Mouse (Mus musculus): ENCODE results near the gene Itgb6.

The Itgb6 gene

DNA sequence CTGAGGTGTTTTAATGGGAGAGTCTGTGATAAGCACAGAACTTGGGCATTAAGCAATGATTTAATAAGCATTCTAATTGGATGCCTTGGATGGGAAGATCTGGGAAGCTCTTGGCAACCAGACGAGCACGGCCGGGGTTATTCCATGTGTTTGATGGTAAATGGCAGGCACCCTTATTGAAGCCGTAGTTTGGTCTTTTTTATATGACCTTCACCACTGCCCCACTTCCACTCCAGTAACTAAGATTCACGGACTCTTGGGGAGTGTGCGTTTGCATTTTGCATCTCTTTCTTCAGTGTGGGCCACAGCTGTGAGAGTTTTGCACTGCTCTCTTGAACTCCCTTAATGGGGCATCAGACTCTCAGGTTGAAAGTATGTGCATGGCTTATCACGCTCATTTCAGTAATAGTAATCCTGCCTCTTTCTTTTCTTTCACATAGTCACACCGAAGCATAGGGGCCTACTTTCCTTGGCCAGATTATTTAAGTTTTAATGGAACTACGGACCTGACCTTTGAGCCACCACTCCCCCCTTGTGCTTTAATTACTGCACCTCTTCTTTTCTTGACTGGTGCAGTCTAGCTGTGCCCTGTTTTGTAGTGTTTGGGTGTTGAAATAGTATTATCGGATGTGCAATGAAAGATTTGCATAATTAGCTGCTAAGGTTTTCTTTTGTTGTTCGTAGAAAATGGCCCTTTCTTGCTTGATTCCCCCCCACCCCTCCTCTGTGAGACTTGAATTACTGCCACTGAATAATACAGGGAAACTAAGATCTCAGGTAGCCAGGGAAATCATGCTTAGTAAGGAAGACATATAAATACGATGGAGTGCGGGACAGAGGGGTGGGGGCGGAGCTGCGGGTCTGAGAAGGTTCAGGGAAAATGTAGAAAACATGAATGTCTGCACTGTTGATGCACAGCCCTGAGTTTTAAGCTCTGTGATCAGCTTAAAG is 109.3 kb downstream of the Itgb6 start:
- no peak for DNase-seq

DNA sequence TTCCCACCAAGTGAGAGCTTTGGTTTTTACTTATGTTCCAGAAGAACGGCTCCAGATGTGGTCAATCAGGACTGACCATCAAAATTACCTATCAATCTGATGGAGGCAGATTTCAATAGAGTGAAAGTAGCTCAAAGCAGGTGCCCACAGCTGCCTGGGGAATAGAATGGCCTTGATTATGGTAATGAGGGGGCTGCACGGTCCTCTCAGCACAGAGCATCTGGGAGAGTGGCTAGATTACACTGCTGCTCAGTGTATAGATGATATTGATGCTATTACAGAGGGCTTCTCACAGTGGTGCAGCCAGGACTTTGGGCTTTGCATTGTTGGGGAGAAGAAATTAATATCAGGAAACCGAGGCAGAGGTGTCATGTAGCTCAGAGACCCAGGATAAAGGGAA is 110.8 kb downstream of the Itgb6 start:
- DNase-seq = no peak

DNA sequence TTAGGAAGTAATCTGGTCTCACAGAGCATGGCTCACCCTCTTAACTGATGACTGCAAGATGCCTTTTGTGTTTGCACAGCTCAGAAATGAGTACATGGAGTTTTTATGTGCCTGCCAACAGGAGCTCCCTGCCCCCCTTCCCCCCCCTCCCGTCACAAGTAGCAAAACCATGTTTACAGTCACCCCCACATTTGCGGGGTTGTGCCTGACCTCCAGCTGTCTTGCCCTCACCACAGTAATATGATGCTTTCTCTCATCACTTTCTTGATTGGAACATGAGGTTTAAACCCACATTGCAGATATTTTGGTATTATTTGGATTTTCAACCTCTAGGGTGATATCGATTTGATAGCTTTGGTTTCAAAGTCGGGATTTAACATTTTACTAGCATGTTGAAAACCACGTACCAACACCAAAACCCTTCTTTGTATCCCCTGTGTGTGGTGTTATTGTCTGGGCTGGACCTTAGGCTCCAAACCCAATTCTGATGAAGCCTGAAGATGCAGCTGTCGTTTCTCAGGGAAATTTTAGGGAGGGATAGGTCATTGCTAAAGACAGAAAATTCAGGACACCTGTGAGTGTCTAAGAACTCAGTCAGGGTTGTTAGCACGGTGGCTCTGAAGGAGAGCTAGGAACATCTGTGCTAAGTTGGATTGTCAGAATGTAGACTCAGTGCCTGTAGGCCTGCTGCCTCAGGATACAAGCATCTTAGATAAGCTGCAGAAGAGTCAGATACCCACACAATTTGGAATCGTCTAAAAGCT is 112.8 kb downstream of the Itgb6 start:
- no peak for DNase-seq

DNA sequence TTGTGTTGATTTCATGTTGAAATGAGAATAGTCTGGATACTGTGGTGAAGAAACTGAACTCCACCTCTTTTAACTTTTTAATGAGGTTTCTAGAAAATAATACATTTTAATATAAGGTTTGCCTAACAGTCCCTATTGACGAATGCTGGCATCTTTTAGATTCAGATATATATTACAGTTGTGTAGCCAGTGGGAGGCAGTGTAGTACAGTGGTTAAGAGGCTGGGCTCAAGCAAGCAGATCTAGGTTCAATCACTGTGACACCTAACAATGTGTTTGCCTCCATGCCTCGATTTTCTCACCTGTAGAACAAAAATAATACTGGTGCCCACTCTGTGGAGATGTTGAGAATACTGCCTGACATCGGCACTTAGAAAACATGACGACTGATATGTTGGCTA is 114.5 kb downstream of the Itgb6 start:
- DNase-seq = peak; percentile 18

DNA sequence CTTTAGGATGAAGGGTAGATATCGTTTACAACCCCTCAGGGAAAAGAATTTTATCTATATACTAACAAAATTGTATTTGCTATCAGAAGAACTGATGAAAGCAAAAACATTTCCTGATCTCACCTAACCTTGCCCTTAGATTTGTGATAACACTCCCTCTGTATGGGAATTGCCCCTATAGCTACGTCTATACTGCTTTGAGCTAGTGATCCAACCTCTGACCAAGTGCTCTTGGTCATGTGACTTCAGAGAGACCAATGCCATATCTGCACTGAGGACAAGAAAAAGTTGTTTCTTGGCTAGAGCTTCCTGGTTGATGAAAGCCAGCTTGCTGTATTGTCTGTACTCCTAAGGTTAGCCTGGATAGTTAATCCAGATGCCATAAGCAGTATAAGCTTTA is 121.1 kb downstream of the Itgb6 start:
- no peak for DNase-seq

DNA sequence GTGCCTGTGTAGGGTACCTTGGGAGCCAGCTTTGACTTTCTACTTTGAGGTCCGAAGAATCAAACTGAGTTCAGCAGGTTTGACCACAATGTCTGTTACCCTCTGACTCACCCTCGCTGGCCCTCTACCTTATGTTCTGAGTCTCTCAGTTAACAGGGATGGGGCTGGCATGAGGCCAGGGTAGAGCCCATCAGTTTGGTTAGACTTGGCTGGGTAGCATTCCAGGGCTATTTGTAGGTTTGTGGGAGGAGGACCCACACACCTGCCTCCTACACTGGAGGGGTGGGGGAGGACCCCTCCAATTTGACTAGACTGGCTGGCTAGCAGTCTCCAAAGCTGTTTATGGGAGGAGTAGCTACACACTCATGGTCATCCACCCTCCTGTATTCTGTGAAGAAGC is 121.6 kb downstream of the Itgb6 start:
- peak; percentile 28 for DNase-seq

DNA sequence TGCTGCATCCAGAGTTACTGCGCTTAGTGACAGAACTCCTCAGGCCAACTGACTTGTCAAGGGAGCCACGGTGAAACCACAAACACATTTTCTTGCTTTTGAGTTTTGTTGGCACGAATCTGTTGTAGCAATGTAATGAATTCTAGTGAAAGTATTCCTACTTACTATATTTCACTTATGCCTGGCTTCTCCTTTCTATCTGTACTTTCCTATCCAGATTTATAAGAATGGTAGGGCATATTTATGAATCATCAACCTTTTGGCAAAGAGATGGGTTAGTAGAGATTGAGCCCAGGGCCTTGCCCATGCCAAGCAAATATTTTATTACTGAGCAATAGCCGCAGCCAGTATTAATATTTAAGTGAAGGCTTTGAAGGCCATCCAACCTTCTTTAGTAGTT is 139.0 kb downstream of the Itgb6 start:
- DNase-seq = no peak

DNA sequence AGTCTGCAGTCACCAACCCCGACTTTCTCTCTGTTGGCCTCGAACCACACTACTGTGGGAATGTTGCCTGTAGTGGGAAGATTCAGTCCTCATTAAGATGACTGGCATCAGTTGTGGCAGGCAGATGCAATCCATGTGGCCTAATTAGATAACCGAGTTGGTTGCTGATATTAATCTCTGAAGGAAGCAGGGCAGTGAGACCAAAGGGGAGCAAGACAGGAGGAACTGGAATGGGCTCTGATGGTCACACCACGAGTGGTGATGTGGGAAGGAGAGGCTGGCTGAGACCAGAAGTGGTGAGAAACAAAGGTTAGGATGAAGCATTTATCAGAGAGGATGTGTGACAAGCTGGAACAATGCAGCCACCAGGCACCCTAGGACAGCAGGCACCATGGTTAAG is 167.9 kb downstream of the Itgb6 start:
- DNase-seq = no peak

DNA sequence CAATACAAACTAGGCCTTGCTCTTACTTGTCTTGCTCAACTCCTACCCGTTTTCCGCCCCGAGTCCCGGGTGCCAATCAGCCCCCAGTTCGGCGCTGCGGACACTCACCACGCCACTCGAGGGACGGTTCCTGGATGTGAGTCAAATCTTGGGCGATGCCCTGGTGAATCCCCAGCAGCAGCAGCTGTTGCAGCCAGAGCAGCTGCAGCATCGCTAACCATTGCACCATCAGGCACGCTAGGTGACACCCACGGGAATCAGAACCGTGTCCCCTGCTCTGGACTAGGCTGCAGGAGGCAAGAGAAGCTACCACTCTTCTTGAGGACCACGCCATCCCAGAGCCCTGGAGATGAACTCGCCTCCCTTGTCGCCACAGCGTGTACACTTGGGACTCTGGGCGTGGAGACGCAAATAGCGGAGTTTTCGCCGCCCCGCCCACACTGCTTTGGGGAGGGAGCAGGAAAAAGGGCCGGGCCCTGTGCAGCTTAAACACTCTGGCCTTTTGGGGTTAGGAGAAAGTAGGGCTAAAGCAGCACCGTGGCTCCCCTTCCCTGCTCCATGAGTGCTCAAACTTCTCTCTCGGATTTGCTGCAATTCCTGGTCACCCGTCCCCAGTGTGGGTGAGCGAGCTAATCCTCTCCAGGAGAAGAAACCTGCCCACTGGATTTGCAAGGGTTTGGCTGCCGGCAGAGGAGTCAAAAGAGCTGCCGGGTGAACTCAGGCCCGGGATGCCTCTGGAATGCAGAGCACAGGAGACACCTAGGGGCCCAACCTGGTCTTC is 169.4 kb downstream of the Itgb6 start, which contains the start of gene Pla2r1:
Gene Pla2r1 (minus strand): TSS at position 407 of the 781 bp plus-strand sequence.
- peak; percentile 80 for DNase-seq

DNA sequence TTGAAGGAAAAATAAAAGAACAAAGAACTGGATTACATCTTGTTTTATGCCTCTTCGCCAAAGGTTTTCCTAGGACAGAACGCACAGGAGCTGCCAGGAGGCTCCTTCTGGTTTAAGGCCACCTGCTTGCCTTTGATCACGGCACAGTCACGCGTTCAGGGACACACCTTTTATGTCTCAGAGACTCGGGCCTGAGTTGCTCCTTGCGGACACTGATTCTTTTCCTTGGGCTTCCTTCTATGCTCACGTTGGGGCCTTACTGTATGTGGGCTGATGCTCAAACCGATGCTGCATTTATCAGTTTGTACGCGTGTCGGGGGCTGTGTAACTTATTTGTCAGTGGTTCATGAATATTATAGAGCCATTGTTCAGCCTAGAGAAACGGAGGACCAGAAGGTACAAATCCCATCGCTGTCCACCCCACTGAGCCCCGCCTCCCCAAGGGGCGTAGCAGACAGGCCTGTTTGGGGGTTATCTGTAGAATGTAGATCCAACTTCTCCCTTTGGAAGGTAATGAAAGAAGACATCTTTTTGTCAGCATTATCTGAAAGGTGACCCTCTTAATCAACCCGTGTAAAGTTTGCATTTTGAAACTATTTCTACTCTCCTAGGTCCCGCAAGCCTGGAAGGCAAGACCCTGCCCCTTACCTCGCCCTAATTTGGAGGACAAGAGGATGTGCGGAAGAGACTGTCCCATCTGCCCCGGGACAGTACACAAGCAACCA is 170.1 kb downstream of the Itgb6 start:
- no peak for DNase-seq

DNA sequence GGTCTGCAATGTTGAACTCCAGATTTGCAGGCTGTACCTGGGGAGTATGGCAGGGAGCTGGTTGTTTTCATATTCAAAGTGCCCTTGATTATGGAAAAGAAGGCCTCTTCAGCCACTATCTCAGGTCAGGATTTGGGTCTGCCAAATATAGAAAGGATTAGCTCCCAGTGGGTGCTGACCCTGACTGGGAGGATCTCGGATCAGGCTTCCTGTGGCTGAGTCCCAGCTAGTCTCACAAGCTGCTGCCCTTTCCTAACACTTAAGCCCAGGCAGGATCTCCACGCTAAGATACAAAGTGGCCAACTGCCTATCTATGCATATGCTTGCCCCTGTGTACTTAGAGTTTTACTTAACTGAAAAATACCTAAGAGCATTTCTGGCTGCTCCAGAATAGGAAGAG is 170.8 kb downstream of the Itgb6 start:
- DNase-seq = no peak

DNA sequence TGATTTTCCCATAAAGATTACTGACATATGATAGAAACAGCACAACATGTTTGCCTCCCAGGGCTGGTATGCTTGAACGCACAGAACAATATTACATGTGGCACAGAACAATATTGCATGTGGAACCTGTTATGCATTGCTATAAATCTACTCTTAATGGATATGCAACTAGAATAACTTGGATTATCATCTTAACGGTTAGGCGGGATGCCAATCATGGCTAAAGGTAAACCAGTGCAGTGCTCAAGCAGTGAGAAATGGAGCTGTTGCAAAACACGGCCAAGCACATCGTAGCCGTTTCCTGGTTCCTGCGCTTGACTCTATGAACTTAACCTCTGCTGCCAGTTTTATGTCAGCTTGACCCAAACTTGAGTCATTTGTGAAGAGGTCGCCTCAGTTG is 171.9 kb downstream of the Itgb6 start:
- no peak for DNase-seq

DNA sequence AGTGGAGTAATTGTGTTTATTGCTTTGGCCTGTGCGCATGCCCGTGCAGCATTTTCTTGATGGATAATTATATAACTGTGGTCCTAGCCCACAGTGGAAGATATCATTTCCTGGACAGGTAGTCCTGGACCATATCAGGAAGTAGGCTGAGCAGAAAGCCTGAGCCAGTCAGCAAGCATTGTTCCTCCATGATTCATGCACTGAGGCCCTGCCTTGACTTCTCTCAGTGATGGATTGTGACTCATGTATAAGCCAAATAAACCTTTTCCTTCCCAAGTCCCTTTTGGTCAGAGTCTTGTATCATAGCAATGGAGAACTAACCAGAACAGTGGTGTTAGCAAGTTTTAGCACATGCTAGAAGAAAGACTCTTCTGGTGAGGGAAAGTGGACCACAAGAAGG is 172.6 kb downstream of the Itgb6 start:
- DNase-seq = no peak

Measured in kidney, postnatal 10 days (tissue).